Mouse (Mus musculus) c-Kit-positive CD71-positive TER-119-negative erythroid progenitor cells, embryonic 14.5 days (primary cell): ENCODE data around the gene Car3.

ENCODE experiments used
- DNase-seq: peaks from one replicate; pipeline ENCODE4 v3.0.0-alpha.2; 2013; ENCODE audit warnings: low read depth

The Car3 gene

GRCm38 (mm10) chr3:14876325-14876918, 13.1 kb downstream of the Car3 start:
- no peak for DNase-seq

DNA sequence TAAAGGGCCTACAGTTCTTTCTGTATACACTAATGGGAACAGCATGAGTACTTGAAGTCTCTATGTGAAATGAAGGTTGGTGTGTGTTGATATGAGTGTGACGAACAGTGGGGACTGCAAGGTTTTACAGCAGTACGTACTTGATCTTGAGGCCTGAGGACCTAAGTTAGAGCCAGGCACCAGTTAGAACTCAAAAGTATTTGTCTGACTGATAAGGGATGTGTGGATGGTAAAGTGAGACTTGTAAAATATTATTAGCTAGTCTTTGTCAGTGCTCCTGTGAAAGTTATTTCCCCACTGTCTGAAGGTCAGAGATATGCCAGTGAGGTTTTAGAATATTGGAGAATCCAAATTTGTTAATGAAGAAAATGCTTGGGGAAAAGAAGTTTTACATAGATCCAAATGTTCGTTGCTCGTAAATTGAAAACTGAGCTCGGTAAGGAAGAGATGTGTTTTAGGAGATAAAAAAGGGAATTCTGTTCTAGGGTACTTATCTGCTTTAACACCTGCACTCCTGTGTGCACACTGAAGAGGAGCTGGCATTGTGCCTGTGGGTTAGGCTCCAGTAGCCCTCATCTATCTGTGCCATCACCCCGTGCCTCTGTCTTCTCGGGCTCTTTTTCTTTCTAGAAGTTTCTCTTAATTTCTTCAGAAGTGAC, 14.1 kb downstream of the Car3 start:
- peak; percentile 80 for DNase-seq

- peak; percentile 74 for DNase-seq
These were observed 15.5 kb downstream of the Car3 start for GRCm38 (mm10) chr3:14878749-14879223.

DNA sequence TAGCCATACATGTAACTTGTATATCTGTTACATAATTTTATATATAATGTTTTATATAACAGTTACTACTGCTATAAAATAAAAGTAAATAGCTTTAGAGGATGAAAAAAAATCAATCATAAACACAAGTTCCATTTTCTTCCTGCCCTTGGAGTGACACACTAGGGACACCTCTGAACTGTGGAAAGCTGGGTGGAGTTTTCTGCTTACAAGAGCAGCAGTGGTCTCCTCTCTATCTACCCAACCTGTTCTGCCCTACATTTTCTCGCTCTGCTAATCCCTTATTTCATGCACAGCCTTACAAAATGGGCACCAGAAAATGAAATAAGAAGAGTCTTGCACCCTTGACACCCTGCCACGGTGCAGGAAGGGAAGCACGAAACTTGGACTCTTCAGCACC, 16.0 kb downstream of the Car3 start:
- no peak for DNase-seq

DNA sequence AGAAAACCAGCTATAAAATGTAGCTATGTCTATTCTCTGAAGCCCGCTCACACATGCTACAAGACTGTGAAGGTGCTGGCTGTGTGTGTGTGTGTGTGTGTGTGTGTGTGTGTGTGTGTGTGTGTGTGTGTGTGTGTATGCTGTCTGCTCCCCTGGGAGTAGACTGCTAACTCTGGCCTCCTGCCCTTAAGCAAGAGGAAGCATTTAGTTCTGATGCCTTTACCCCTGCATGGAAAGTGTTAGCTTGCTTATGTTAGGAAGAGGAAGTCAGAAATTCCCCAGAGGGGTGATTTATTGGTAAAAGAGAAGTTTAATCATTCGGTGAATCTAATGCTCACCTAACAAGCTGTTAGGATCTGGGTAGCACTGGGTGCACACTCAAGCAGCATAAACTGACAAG, 17.0 kb downstream of the Car3 start:
- DNase-seq: no peak

GRCm38 (mm10) chr3:14882005-14882404, 18.7 kb downstream of the Car3 start:
- DNase-seq: no peak

DNA sequence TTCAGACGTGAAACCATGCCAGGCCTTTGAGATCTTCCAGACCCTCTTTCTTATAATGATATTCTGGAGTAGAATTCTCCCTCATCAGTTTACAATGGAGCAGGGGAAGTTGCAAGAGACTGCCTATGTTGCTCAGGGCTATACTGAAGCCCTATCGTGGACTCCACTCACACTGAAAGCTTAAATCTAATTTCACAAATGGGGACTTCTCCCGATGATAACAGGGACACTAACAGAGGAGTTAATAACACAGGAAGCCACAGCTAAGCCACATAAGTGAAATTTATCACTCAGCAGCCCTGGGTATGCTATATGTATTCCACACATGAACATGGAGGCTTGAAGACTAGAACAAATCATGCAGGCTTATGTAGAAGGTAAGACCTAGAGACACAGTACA, 19.4 kb downstream of the Car3 start:
- no peak for DNase-seq

GRCm38 (mm10) chr3:14884826-14885225, 21.5 kb downstream of the Car3 start:
- no peak for DNase-seq

DNA sequence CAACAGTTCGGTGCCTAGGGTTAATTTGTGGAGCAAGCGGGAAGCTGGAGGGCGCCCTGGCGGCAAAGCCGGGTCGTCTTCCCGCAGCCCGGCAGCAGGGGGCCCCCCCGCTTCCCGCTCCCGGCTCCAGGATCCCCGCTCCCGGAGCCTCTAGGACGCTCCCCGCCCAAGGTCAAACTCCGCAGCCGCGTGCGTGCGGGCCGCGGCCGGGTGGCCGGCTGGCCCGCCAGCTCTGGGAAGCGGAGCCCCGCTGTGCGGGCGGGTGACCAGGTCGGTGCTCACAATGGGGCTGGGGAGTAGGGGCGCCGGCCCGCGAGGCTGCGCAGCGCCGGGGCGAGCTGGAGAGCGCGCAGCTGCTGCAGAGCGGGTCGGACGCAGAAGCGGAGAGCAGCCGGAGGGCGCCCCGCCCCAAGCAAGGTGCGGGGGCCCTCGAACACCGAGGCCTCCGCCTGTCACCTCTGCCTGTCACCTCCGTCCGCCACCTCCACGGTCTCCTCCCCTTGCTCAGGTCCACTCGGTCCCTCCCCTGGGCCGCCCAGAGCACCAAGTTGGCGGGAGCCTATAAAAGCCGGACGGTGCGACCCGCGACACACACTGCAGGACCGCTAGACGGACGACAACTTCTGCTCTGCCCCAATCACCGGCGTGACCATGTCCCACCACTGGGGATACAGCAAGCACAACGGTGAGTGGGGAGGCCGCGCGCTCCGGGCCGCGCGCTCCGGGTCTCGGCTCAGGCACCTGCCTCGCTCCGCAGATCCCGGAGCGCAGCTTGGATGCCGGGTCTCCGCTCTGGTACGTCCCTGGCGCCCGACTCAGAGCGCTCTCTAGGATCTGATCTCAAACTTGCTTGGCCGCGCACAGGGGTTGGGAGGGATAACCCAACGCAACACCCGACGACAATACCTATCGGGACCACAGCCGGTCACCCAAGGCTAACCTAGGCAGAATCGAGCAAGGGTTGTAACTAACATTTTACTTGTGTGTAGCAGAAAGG, 23.1 kb downstream of the Car3 start, which contains the start of gene Car2:
TSS of gene Car2 (plus strand) at position 172 of the 997 bp plus-strand sequence.
- no peak for DNase-seq

- no peak for DNase-seq
These were observed 23.9 kb downstream of the Car3 start for GRCm38 (mm10) chr3:14887134-14887666.

DNA sequence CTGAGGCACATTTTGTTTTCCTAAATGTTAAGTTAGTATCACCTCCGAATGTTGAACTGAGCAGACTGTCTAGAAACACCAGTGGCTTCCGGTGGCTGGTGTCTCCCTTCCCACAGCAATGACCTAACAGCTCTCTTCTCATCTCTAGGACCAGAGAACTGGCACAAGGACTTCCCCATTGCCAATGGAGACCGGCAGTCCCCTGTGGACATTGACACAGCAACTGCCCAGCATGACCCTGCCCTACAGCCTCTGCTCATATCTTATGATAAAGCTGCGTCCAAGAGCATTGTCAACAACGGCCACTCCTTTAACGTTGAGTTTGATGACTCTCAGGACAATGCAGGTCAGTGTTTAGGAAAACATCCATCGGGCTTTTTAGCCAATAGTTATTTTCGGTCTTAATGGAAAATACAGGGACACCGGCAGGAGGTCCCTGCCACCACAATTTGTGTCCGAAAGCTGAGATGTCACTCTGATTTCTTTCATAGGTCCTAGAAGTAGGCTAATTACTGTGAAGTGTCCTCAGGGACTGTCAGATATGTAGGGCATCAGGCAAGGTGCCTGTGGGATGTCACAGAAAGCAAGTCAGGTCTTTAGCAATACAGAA, 24.5 kb downstream of the Car3 start:
- no peak for DNase-seq

- no peak for DNase-seq
These were observed 25.2 kb downstream of the Car3 start for GRCm38 (mm10) chr3:14888549-14888948.

DNA sequence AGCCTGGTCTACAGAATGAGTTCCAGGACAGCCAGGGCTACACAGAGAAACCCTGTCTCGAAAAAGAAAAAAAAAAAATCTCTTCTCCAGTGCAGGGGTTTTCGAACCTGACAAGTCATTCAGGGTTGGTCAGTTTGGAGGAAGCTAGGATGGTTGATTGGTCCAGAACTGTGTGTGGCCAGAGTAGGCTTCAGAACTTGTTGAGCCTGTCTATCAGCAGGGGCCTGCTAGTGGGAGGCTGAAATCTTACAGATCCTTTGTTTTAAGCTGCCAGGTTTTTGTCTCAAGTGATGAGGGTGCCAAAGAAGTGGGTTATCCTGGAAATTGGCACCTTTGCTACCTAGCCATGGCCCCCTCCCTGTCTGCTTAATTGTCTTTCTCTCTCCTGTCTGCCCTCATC, 25.8 kb downstream of the Car3 start:
- no peak for DNase-seq

GRCm38 (mm10) chr3:14889716-14890409, 26.6 kb downstream of the Car3 start:
- DNase-seq: no peak

- no peak for DNase-seq
These were observed 29.7 kb downstream of the Car3 start for GRCm38 (mm10) chr3:14892991-14893390.

- DNase-seq: no peak
These were observed 30.4 kb downstream of the Car3 start for GRCm38 (mm10) chr3:14893700-14894099.

DNA sequence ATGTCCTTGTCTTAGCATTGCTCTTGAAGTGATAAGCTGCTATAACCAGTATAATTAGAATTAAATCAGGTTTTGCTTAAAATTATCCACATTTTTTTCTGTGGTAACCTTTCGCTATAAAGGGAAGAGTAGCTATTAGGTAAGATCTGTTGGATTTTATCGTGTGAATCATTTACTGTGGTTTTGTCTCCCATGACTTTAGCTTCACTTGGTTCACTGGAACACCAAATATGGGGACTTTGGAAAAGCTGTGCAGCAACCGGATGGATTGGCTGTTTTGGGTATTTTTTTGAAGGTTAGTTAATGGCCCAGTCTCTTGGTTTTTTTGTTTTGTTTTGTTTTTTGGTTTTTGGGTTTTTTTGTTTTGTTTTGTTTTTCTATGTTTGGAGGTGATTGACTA, 32.0 kb downstream of the Car3 start:
- DNase-seq: no peak

- no peak for DNase-seq
These were observed 34.5 kb downstream of the Car3 start for GRCm38 (mm10) chr3:14897770-14898169.

GRCm38 (mm10) chr3:14903380-14903779, 40.1 kb downstream of the Car3 start:
- no peak for DNase-seq

GRCm38 (mm10) chr3:14904165-14904564, 40.9 kb downstream of the Car3 start:
- DNase-seq: no peak

GRCm38 (mm10) chr3:14907271-14907670, 44.0 kb downstream of the Car3 start:
- no peak for DNase-seq
